Mouse (Mus musculus): ENCODE data around the gene Fars2. TPM values are rescaled to one million over a fixed set of nuclear protein-coding genes. Genes with fewer than 3 reads are reported as not detected.

Fars2 gene
- polyA plus RNA-seq, 1 experiment from 2014 or later: 68.1 TPM

DNA sequence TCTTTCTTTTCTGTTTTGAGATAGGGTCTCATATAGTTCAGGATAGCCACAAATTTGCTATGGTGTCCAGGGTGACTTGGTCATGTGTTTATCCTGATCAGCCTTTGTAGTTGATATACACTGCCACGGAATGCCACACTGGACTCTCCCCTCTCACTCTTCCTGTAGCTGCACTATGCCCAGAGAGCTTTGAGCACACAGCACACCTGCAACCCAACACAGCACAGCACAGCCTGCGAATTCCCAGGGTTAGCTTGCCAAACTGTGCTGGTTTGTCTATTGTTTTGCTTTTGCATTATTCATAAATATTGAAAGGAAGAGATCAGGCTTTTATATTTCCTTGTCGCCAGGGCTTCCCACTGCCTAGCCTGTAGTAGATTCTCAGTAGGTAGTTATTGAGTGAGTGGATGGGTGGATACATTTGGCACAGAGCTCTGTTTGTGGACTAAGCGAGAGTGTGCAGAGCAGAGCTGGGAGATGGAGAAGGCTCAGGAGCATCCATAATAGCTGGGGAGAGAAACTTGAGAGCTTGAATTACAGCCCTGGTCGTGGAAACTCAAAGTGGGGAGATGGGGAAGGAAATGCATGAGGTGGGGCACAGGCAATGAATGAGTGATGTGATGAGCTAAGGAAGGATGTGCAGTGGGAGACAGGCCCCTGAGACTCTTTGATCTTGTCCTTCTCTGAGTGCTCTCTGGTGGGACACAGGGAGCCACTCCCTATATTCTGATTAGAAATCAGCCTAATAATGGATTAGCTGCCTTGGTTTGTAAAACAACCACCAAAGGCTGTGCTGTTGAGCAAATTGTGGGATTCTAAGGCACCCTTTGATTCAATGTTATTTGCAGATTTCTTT lies 146.3 kb downstream of the Fars2 start:
- Histone ChIP-seq H3K4me1 (ENCODE audit: control insufficient read depth in 2 of 2, insufficient read depth in 2 of 2, low read length in 2 of 2) (no peaks in the 10 kb centered on the region), H3K27me3 (ENCODE audit: control insufficient read depth, insufficient read depth, low read length) (no peaks in the 10 kb centered on the region)

DNA sequence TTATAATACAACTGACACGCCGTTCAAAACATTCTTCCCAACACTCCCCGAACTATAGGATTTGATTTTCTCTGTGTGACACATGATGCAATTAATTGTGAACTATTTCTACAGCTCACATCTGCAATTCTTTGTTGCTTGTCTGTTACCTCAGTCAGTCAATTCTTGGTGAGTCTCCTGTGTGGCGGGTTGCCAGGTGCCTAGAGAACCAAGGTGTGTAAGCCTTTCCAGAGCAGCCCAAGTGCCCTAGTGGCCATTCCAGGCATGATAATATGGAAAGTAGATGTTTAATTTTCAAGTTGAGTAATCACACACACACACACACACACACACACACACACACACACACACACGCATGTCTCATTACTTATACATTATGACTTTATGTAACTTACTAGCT lies 147.2 kb downstream of the Fars2 start:
- H3K9ac ChIP-seq (ENCODE audit: low read length): no peak overlapping the region
- H3K9me3 ChIP-seq (ENCODE audit: control insufficient read depth, low read length): peaks cover 5% of the 10 kb centered on the region; the same call in 1 of the 2 replicates
- H3K36me3 ChIP-seq (ENCODE audit: control insufficient read depth, insufficient read depth, low read length): no peaks in the 10 kb centered on the region
- no peak overlapping the region for H3K4me3 ChIP-seq (ENCODE audit: control insufficient read depth in 1 of 2, insufficient read depth in 1 of 2, low read depth in 1 of 2, low read length in 2 of 2)
- H3K4me2 ChIP-seq (ENCODE audit: low read length): no peak overlapping the region
- H3K4me1 ChIP-seq (ENCODE audit: control insufficient read depth in 2 of 2, insufficient read depth in 2 of 2, low read length in 2 of 2): no peaks in the 10 kb centered on the region
- 92% methylated on average over 5 of the region's 5 CpGs for WGBS
- no peak for ATAC-seq (ENCODE audit: insufficient number of reproducible peaks, insufficient read depth, low FRiP score, low read depth)
- H3K27ac ChIP-seq (replicated peaks in 1 of 2; ENCODE audit: control insufficient read depth in 1 of 2, insufficient read depth in 1 of 2, low read depth in 2 of 2, low read length in 2 of 2): no peak overlapping the region
- H3K27me3 ChIP-seq (ENCODE audit: control insufficient read depth, insufficient read depth, low read length): no peaks in the 10 kb centered on the region

More for the DNA sequence above, 146.3 kb downstream of the Fars2 start:
- H3K36me3 ChIP-seq (ENCODE audit: control insufficient read depth, insufficient read depth, low read length): no peaks in the 10 kb centered on the region
- H3K9me3 ChIP-seq (ENCODE audit: control insufficient read depth, low read length): peaks cover 5% of the 10 kb centered on the region; the same call in 1 of the 2 replicates
- ATAC-seq (ENCODE audit: insufficient number of reproducible peaks, insufficient read depth, low FRiP score, low read depth): no peak
- 75% methylated on average over 5 of the region's 5 CpGs for WGBS
- no peak overlapping the region for H3K9ac ChIP-seq (ENCODE audit: low read length)
- no peak overlapping the region for H3K4me2 ChIP-seq (ENCODE audit: low read length)
- H3K4me3 ChIP-seq (ENCODE audit: control insufficient read depth in 1 of 2, insufficient read depth in 1 of 2, low read depth in 1 of 2, low read length in 2 of 2): no peak overlapping the region
- no peak overlapping the region for H3K27ac ChIP-seq (replicated peaks in 1 of 2; ENCODE audit: control insufficient read depth in 1 of 2, insufficient read depth in 1 of 2, low read depth in 2 of 2, low read length in 2 of 2)

DNA sequence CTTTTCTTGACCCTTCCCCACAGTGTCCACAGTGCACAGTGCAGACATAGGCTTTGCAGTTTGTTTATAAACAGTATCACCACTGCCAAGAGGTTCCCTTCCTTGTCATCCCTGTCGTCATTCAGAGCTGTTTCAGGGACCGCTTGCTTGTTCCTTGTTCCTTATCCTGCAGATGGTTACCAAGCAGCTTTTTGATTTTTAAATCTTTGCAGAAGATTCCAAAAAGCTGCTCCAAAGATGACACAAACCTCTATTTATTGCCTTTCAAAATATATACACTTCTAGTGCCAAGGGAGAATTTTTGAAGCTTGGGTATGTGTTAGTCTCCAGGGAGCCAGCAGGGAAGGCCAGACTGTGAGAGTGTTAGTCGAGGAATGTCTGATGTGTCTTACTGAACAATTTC lies 148.1 kb downstream of the Fars2 start:
- Histone ChIP-seq H3K27me3 (ENCODE audit: control insufficient read depth, insufficient read depth, low read length) (no peaks in the 10 kb centered on the region), H3K4me1 (ENCODE audit: control insufficient read depth in 2 of 2, insufficient read depth in 2 of 2, low read length in 2 of 2) (no peaks in the 10 kb centered on the region), H3K36me3 (ENCODE audit: control insufficient read depth, insufficient read depth, low read length) (no peaks in the 10 kb centered on the region), H3K9ac (ENCODE audit: low read length) (no peak overlapping the region), H3K4me2 (ENCODE audit: low read length) (no peak overlapping the region), H3K27ac (replicated peaks in 1 of 2; ENCODE audit: control insufficient read depth in 1 of 2, insufficient read depth in 1 of 2, low read depth in 2 of 2, low read length in 2 of 2) (no peak overlapping the region), H3K9me3 (ENCODE audit: control insufficient read depth, low read length) (peaks cover 4% of the 10 kb centered on the region; the same call in 1 of the 2 replicates), H3K4me3 (ENCODE audit: control insufficient read depth in 1 of 2, insufficient read depth in 1 of 2, low read depth in 1 of 2, low read length in 2 of 2) (no peak overlapping the region)
- no peak for ATAC-seq (ENCODE audit: insufficient number of reproducible peaks, insufficient read depth, low FRiP score, low read depth)
- 65% methylated on average over 3 of the region's 3 CpGs for WGBS

DNA sequence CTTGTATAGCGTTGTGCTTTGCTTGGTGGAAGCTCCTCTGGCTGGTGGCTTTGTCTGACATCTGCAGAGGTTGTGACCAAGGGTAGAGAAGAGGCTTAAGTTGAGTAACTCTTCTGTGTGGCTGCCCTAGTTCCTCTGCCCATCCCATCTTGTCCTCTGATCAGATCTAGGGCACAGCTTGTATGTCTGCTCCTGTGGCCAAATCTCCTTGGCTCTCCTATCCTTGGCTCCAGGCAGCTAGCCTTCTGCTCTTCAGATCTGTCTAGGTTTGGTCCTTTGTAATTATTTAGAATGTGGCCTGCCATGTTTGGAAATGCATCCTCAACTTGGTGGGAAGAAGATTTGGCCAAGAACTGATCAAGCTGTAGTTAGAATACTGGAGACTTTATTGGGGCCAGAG lies 150.2 kb downstream of the Fars2 start:
- WGBS: 90% methylated on average over 1 of the region's 1 CpGs
- Histone ChIP-seq H3K4me1 (ENCODE audit: control insufficient read depth in 2 of 2, insufficient read depth in 2 of 2, low read length in 2 of 2) (no peaks in the 10 kb centered on the region), H3K27me3 (ENCODE audit: control insufficient read depth, insufficient read depth, low read length) (no peaks in the 10 kb centered on the region), H3K36me3 (ENCODE audit: control insufficient read depth, insufficient read depth, low read length) (no peaks in the 10 kb centered on the region), H3K9me3 (ENCODE audit: control insufficient read depth, low read length) (no peaks in the 10 kb centered on the region), H3K9ac (ENCODE audit: low read length) (no peak overlapping the region), H3K27ac (replicated peaks in 1 of 2; ENCODE audit: control insufficient read depth in 1 of 2, insufficient read depth in 1 of 2, low read depth in 2 of 2, low read length in 2 of 2) (no peak overlapping the region), H3K4me2 (ENCODE audit: low read length) (no peak overlapping the region), H3K4me3 (ENCODE audit: control insufficient read depth in 1 of 2, insufficient read depth in 1 of 2, low read depth in 1 of 2, low read length in 2 of 2) (no peak overlapping the region)
- ATAC-seq (ENCODE audit: insufficient number of reproducible peaks, insufficient read depth, low FRiP score, low read depth): no peak

DNA sequence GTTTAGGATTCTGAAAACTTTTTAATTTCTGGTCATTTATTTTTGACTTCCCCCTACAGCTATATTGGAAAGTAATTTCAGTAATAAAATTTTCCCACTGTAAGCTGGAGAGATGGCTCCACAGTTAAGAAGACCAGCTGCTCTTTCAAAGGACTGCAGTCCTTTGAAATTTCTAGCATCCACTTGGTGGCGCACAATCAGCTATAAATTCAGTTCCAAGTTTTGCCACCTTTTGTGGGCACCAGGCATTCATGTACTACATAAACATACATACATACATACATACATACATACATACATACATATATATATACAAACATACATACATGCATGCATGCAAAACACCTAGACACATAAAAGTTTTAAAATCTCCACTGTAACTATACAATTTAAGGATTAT lies 153.7 kb downstream of the Fars2 start:
- no peak overlapping the region for H3K27ac ChIP-seq (replicated peaks in 1 of 2; ENCODE audit: control insufficient read depth in 1 of 2, insufficient read depth in 1 of 2, low read depth in 2 of 2, low read length in 2 of 2)
- H3K4me1 ChIP-seq (ENCODE audit: control insufficient read depth in 2 of 2, insufficient read depth in 2 of 2, low read length in 2 of 2): peaks cover 3 to 7% of the 10 kb centered on the region in 2 experiments
- H3K27me3 ChIP-seq (ENCODE audit: control insufficient read depth, insufficient read depth, low read length): no peaks in the 10 kb centered on the region
- no peak for ATAC-seq (ENCODE audit: insufficient number of reproducible peaks, insufficient read depth, low FRiP score, low read depth)
- H3K9ac ChIP-seq (ENCODE audit: low read length): no peak overlapping the region
- H3K9me3 ChIP-seq (ENCODE audit: control insufficient read depth, low read length): no peaks in the 10 kb centered on the region
- 86% methylated on average over 1 of the region's 1 CpGs for WGBS
- H3K4me3 ChIP-seq (ENCODE audit: control insufficient read depth in 1 of 2, insufficient read depth in 1 of 2, low read depth in 1 of 2, low read length in 2 of 2): no peak overlapping the region
- no peaks in the 10 kb centered on the region for H3K36me3 ChIP-seq (ENCODE audit: control insufficient read depth, insufficient read depth, low read length)
- no peak overlapping the region for H3K4me2 ChIP-seq (ENCODE audit: low read length)

DNA sequence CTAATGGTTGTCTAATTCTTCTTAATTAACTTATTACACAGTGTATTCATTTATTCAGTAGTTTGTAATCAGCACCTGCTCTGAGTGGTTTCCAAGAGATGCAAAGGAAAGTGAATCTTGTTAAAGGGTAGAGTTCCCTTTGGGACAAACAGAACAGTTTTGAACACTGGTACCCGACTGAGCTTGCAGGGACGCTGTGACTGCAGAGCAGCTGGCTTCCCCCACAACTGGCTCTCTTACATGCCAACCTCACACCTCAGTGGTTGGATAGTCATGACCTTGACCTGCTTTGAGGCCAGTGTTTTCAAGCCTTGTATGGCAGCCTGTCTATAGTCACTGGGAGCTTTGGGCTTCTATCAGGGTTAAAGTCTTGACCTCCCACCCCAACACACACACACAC lies 156.3 kb downstream of the Fars2 start:
- Histone ChIP-seq H3K4me3 (ENCODE audit: control insufficient read depth in 1 of 2, insufficient read depth in 1 of 2, low read depth in 1 of 2, low read length in 2 of 2) (no peak overlapping the region), H3K36me3 (ENCODE audit: control insufficient read depth, insufficient read depth, low read length) (no peaks in the 10 kb centered on the region), H3K4me1 (ENCODE audit: control insufficient read depth in 2 of 2, insufficient read depth in 2 of 2, low read length in 2 of 2) (peaks cover 3 to 7% of the 10 kb centered on the region in 2 experiments), H3K4me2 (ENCODE audit: low read length) (no peak overlapping the region), H3K27ac (replicated peaks in 1 of 2; ENCODE audit: control insufficient read depth in 1 of 2, insufficient read depth in 1 of 2, low read depth in 2 of 2, low read length in 2 of 2) (no peak overlapping the region), H3K9ac (ENCODE audit: low read length) (no peak overlapping the region), H3K9me3 (ENCODE audit: control insufficient read depth, low read length) (no peaks in the 10 kb centered on the region), H3K27me3 (ENCODE audit: control insufficient read depth, insufficient read depth, low read length) (no peaks in the 10 kb centered on the region)
- ATAC-seq (ENCODE audit: insufficient number of reproducible peaks, insufficient read depth, low FRiP score, low read depth): no peak
- WGBS: 50% methylated on average over 2 of the region's 2 CpGs

DNA sequence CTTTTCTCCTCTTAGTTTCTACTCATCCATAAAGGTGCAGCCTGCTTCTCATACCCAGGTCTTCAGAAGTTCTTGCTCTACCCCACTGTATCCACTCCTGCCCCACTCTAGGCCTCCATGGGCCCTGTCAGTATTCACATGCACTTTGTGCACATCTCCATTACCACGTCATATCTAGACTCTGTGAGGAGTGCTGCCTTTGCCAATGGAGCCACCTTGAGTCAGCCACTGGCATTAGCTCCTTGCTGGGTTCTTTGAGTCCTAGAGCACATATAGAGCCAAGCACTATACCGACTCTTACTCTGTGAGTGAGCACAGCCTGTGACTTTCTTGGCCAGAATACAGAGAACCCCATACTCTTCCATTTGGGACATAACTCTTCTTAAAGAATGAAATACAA lies 159.0 kb downstream of the Fars2 start:
- 81% methylated on average over 2 of the region's 2 CpGs for WGBS
- Histone ChIP-seq H3K4me1 (ENCODE audit: control insufficient read depth in 2 of 2, insufficient read depth in 2 of 2, low read length in 2 of 2) (peaks cover 6 to 16% of the 10 kb centered on the region in 2 experiments), H3K27ac (replicated peaks in 1 of 2; ENCODE audit: control insufficient read depth in 1 of 2, insufficient read depth in 1 of 2, low read depth in 2 of 2, low read length in 2 of 2) (no peak overlapping the region), H3K4me2 (ENCODE audit: low read length) (no peak overlapping the region), H3K36me3 (ENCODE audit: control insufficient read depth, insufficient read depth, low read length) (no peaks in the 10 kb centered on the region), H3K9me3 (ENCODE audit: control insufficient read depth, low read length) (no peaks in the 10 kb centered on the region), H3K27me3 (ENCODE audit: control insufficient read depth, insufficient read depth, low read length) (no peaks in the 10 kb centered on the region), H3K4me3 (ENCODE audit: control insufficient read depth in 1 of 2, insufficient read depth in 1 of 2, low read depth in 1 of 2, low read length in 2 of 2) (no peak overlapping the region), H3K9ac (ENCODE audit: low read length) (no peak overlapping the region)
- ATAC-seq (ENCODE audit: insufficient number of reproducible peaks, insufficient read depth, low FRiP score, low read depth): no peak
